Mouse (Mus musculus): ENCODE results near the gene Arhgap8. TPM values are rescaled to one million over a fixed set of nuclear protein-coding genes. Genes with fewer than 3 reads are reported as not detected.
"Not testable (repeated sequence)": the region's sequence is repeated elsewhere in the genome, so short reads cannot be mapped to it uniquely, and the experiment has no call there.

Gene Arhgap8
- polyA plus RNA-seq, 1 experiment from 2014 or later = 0.37 TPM

GRCm38 (mm10) chr15:84762712-84763422 is 43.0 kb downstream of the Arhgap8 start:
- no peak overlapping the region for H3K4me3 ChIP-seq (ENCODE audit: low read depth, low read length)
- no peak overlapping the region for H3K9ac ChIP-seq (ENCODE audit: low read length)
- ATAC-seq (no peak), DNase-seq (ENCODE audit: low spot score) (no peak)
- 77% methylated on average over 8 of the region's 8 CpGs for WGBS
- no peaks in the 10 kb centered on the region for H3K36me3 ChIP-seq (ENCODE audit: control insufficient read depth, insufficient read depth, low read length)
- no peaks in the 10 kb centered on the region for H3K27me3 ChIP-seq (replicated peaks; ENCODE audit: control insufficient read depth, insufficient read depth, low read length)
- no peaks in the 10 kb centered on the region for H3K4me1 ChIP-seq (ENCODE audit: control insufficient read depth, insufficient read depth, low read length)
- H3K9me3 ChIP-seq (replicated peaks; ENCODE audit: control insufficient read depth, low read length) = no peaks in the 10 kb centered on the region
- H3K4me2 ChIP-seq (ENCODE audit: low read length) = no peak overlapping the region
- H3K27ac ChIP-seq (ENCODE audit: low read depth, low read length) = no peak overlapping the region

- ATAC-seq (no peak), DNase-seq (ENCODE audit: low spot score) (no peak)
- Histone ChIP-seq H3K9ac (ENCODE audit: low read length) (no peak overlapping the region), H3K4me1 (ENCODE audit: control insufficient read depth, insufficient read depth, low read length) (no peaks in the 10 kb centered on the region), H3K4me2 (ENCODE audit: low read length) (no peak overlapping the region), H3K27ac (ENCODE audit: low read depth, low read length) (no peak overlapping the region), H3K9me3 (replicated peaks; ENCODE audit: control insufficient read depth, low read length) (no peaks in the 10 kb centered on the region), H3K4me3 (ENCODE audit: low read depth, low read length) (no peak overlapping the region), H3K27me3 (replicated peaks; ENCODE audit: control insufficient read depth, insufficient read depth, low read length) (no peaks in the 10 kb centered on the region), H3K36me3 (ENCODE audit: control insufficient read depth, insufficient read depth, low read length) (no peaks in the 10 kb centered on the region)
- WGBS = 51% methylated on average over 7 of the region's 7 CpGs
Measured at GRCm38 (mm10) chr15:84763423-84763812, 43.6 kb downstream of the Arhgap8 start.

- H3K27me3 ChIP-seq (replicated peaks; ENCODE audit: control insufficient read depth, insufficient read depth, low read length) = no peaks in the 10 kb centered on the region
- WGBS = 49% methylated on average over 10 of the region's 10 CpGs
- ATAC-seq (no peak), DNase-seq (ENCODE audit: low spot score) (no peak)
- no peak overlapping the region for H3K27ac ChIP-seq (ENCODE audit: low read depth, low read length)
- no peak overlapping the region for H3K9ac ChIP-seq (ENCODE audit: low read length)
- no peaks in the 10 kb centered on the region for H3K36me3 ChIP-seq (ENCODE audit: control insufficient read depth, insufficient read depth, low read length)
- no peaks in the 10 kb centered on the region for H3K4me1 ChIP-seq (ENCODE audit: control insufficient read depth, insufficient read depth, low read length)
- no peaks in the 10 kb centered on the region for H3K9me3 ChIP-seq (replicated peaks; ENCODE audit: control insufficient read depth, low read length)
- no peak overlapping the region for H3K4me3 ChIP-seq (ENCODE audit: low read depth, low read length)
- no peak overlapping the region for H3K4me2 ChIP-seq (ENCODE audit: low read length)
Measured at GRCm38 (mm10) chr15:84766621-84767020, 46.8 kb downstream of the Arhgap8 start.

DNA sequence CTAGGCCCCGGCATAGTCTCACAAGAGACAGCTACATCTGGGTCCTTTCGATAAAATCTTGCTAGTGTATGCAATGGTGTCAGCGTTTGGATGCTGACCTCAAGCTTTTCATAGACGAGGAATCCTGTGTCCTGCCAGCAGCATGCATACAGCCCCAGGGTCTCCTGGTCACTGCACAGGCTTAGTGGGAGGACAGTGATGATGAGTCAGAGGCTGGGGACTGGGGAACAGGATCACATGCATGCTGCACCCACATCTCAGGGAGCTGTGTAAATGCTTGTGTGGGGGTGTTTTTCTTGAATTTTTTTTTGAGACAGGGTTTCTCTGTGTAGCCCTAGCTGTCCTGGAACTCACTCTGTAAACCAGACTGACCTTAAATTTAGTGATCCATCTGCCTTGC is 48.7 kb downstream of the Arhgap8 start:
- not testable (repeated sequence) for H3K36me3 ChIP-seq (ENCODE audit: control insufficient read depth, insufficient read depth, low read length); H3K4me1 ChIP-seq (ENCODE audit: control insufficient read depth, insufficient read depth, low read length); DNase-seq (ENCODE audit: low spot score); H3K27ac ChIP-seq (ENCODE audit: low read depth, low read length); H3K4me3 ChIP-seq (ENCODE audit: low read depth, low read length); H3K4me2 ChIP-seq (ENCODE audit: low read length); ATAC-seq; H3K9me3 ChIP-seq (replicated peaks; ENCODE audit: control insufficient read depth, low read length); H3K9ac ChIP-seq (ENCODE audit: low read length); H3K27me3 ChIP-seq (replicated peaks; ENCODE audit: control insufficient read depth, insufficient read depth, low read length)
- whole genome bisulfite sequencing = 75% methylated on average over 3 of the region's 4 CpGs

DNA sequence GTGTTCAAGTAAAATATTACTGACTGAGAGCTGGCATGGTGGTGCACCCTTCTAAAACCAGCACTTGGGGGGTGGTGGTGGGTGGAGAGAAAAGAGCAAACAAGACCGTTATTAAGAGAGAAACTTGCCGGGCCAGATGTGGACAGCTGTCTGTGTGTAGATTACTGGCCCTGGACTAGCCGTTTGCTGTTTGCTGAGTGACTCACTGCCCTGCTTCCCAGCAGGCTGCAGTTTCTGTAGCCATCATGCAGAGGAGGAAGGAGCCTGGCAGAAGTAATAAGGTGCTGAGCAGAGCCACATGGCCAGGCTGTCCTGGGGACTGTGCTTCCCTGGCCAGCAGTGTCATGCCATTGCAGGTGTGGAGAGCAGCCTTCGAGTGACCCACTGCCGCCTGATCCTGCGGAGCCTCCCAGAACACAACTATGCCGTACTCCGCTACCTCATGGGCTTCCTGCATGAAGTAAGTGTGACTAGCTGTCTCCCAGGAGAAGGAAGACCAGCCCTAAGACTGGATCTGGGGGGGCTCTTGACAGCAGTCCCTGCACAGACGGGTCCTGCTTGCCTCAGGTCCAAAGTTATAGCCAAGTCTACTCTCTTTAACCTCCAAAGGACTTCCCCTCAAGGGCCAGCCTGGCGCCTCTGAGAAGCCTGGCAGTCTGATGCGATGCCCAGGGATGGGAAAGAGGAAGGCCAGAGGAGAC is 49.9 kb downstream of the Arhgap8 start:
- no peak overlapping the region for H3K27ac ChIP-seq (ENCODE audit: low read depth, low read length)
- H3K9me3 ChIP-seq (replicated peaks; ENCODE audit: control insufficient read depth, low read length) = no peaks in the 10 kb centered on the region
- H3K27me3 ChIP-seq (replicated peaks; ENCODE audit: control insufficient read depth, insufficient read depth, low read length) = no peaks in the 10 kb centered on the region
- 0 out of 2 replicates have a peak, but pooled peaks cover 2% of the 10 kb centered on the region for H3K4me1 ChIP-seq (ENCODE audit: control insufficient read depth, insufficient read depth, low read length)
- ATAC-seq = no peak
- H3K4me3 ChIP-seq (ENCODE audit: low read depth, low read length) = no peak overlapping the region
- no peak for DNase-seq (ENCODE audit: low spot score)
- WGBS = 91% methylated on average over 11 of the region's 11 CpGs
- no peak overlapping the region for H3K4me2 ChIP-seq (ENCODE audit: low read length)
- H3K36me3 ChIP-seq (ENCODE audit: control insufficient read depth, insufficient read depth, low read length) = no peaks in the 10 kb centered on the region
- H3K9ac ChIP-seq (ENCODE audit: low read length) = no peak overlapping the region

DNA sequence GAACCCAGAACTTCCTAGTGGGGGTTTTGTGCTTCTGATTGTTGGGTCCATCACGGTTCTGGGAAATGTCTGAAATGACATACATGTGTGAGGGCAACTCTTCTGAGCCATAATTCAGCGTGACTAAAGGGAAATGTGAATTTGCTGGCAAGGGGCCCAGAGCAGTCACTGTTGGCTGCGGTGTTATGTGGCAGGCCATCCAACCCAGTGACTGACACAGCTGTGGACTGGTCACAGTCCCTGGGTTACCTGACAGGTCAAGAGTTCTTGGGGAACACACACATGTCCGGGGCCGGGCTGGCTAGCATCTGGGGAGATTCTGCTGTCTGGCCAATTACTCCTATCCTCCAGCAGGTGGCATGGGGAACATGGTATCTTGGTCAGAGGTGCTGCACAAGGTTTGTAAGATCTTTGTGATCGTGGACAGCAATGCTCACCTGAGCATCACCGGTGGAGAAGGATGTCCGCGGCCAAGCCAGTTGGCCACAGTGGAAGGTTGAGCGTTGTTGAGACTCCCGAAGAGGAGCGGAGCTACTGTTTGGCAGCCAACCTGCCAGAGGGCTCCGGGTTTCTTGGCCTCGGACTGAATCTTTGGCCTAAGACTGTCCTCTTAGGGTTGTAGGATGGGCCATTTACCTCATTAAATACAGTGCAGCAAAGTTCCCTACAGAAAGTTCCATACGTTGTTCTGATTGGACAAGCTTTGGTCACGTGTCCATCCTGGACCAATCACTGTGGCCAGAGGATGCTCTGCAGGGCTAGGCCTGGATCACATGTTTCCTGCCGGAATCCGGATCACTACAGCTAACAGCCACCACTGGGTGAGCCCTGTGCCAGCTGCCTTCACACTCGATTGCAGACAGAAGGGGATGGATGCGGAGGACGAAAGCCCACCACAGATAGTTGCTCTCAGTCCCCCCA is 52.6 kb downstream of the Arhgap8 start:
- H3K27ac ChIP-seq (ENCODE audit: low read depth, low read length) = no peak overlapping the region
- no peaks in the 10 kb centered on the region for H3K27me3 ChIP-seq (replicated peaks; ENCODE audit: control insufficient read depth, insufficient read depth, low read length)
- WGBS = 85% methylated on average over 21 of the region's 21 CpGs
- H3K4me1 ChIP-seq (ENCODE audit: control insufficient read depth, insufficient read depth, low read length) = peaks cover 7% of the 10 kb centered on the region; the same call in 1 of the 2 replicates
- H3K4me2 ChIP-seq (ENCODE audit: low read length) = no peak overlapping the region
- H3K9ac ChIP-seq (ENCODE audit: low read length) = no peak overlapping the region
- DNase-seq (ENCODE audit: low spot score) (peak; percentile 51), ATAC-seq (no peak)
- no peaks in the 10 kb centered on the region for H3K9me3 ChIP-seq (replicated peaks; ENCODE audit: control insufficient read depth, low read length)
- no peaks in the 10 kb centered on the region for H3K36me3 ChIP-seq (ENCODE audit: control insufficient read depth, insufficient read depth, low read length)
- no peak overlapping the region for H3K4me3 ChIP-seq (ENCODE audit: low read depth, low read length)

GRCm38 (mm10) chr15:84775421-84776174 is 55.7 kb downstream of the Arhgap8 start:
- no peak overlapping the region for H3K4me3 ChIP-seq (ENCODE audit: low read depth, low read length)
- H3K4me1 ChIP-seq (ENCODE audit: control insufficient read depth, insufficient read depth, low read length) = peaks cover 10% of the 10 kb centered on the region; the same call in 1 of the 2 replicates
- H3K27ac ChIP-seq (ENCODE audit: low read depth, low read length) = peak overlapping the region; percentile 5; the same call in 1 of the 2 replicates

GRCm38 (mm10) chr15:84778587-84778986 is 58.7 kb downstream of the Arhgap8 start:
- Histone ChIP-seq H3K9me3 (replicated peaks; ENCODE audit: control insufficient read depth, low read length) (no peaks in the 10 kb centered on the region), H3K27me3 (replicated peaks; ENCODE audit: control insufficient read depth, insufficient read depth, low read length) (no peaks in the 10 kb centered on the region), H3K4me2 (ENCODE audit: low read length) (no peak overlapping the region), H3K4me1 (ENCODE audit: control insufficient read depth, insufficient read depth, low read length) (peaks cover 10% of the 10 kb centered on the region; the same call in 1 of the 2 replicates), H3K36me3 (ENCODE audit: control insufficient read depth, insufficient read depth, low read length) (no peaks in the 10 kb centered on the region), H3K4me3 (ENCODE audit: low read depth, low read length) (no peak overlapping the region), H3K9ac (ENCODE audit: low read length) (no peak overlapping the region), H3K27ac (ENCODE audit: low read depth, low read length) (peak overlapping the region; percentile 9; the same call in 1 of the 2 replicates)
- WGBS = 36% methylated on average over 5 of the region's 5 CpGs
- peak; percentile 61 for DNase-seq (ENCODE audit: low spot score)
- ATAC-seq = no peak

More at GRCm38 (mm10) chr15:84775421-84776174, 55.7 kb downstream of the Arhgap8 start:
- peak; percentile 58 for DNase-seq (ENCODE audit: low spot score)
- Histone ChIP-seq H3K9me3 (replicated peaks; ENCODE audit: control insufficient read depth, low read length) (no peaks in the 10 kb centered on the region), H3K9ac (ENCODE audit: low read length) (peak overlapping the region; percentile 36; the same call in 1 of the 2 replicates), H3K27me3 (replicated peaks; ENCODE audit: control insufficient read depth, insufficient read depth, low read length) (no peaks in the 10 kb centered on the region), H3K36me3 (ENCODE audit: control insufficient read depth, insufficient read depth, low read length) (no peaks in the 10 kb centered on the region), H3K4me2 (ENCODE audit: low read length) (peak overlapping the region; percentile 29)
- ATAC-seq = peak; percentile 49; the same call in 1 of the 2 replicates
- 14% methylated on average over 20 of the region's 20 CpGs for WGBS
